Mouse (Mus musculus): ENCODE measurements around the gene Gm20388. TPM values are rescaled to one million over a fixed set of nuclear protein-coding genes. Genes with fewer than 3 reads are reported as not detected.

Gene Gm20388
- polyA plus RNA-seq, 1 experiment from 2014 or later: not detected

GRCm38 (mm10) chr8:120014267-120015023, 103.8 kb downstream of the Gm20388 start:
- WGBS: 52% methylated on average over 15 of the region's 15 CpGs
- Histone ChIP-seq H3K4me2 (no peak overlapping the region), H3K9ac (no peak overlapping the region), H3K4me3 (no peak overlapping the region), H3K4me1 (replicated peaks) (peaks cover 16% of the 10 kb centered on the region), H3K36me3 (no peaks in the 10 kb centered on the region), H3K27me3 (peaks cover 7% of the 10 kb centered on the region; the same call in 1 of the 2 replicates), H3K9me3 (replicated peaks) (no peaks in the 10 kb centered on the region), H3K27ac (no peak overlapping the region)
- ATAC-seq (replicated peaks; ENCODE audit: insufficient number of reproducible peaks, insufficient read depth, low FRiP score, low read depth): no peak

GRCm38 (mm10) chr8:120015916-120016315, 105.3 kb downstream of the Gm20388 start:
- Histone ChIP-seq H3K4me2 (no peak overlapping the region), H3K27ac (no peak overlapping the region), H3K27me3 (peaks cover 11% of the 10 kb centered on the region), H3K9me3 (replicated peaks) (no peaks in the 10 kb centered on the region), H3K9ac (no peak overlapping the region), H3K4me3 (no peak overlapping the region), H3K36me3 (no peaks in the 10 kb centered on the region), H3K4me1 (replicated peaks) (peaks cover 16% of the 10 kb centered on the region)
- ATAC-seq (replicated peaks; ENCODE audit: insufficient number of reproducible peaks, insufficient read depth, low FRiP score, low read depth): no peak
- 87% methylated on average over 8 of the region's 8 CpGs for WGBS

- Histone ChIP-seq H3K4me3 (no peak overlapping the region), H3K4me1 (replicated peaks) (peaks cover 16% of the 10 kb centered on the region), H3K4me2 (no peak overlapping the region), H3K9me3 (replicated peaks) (no peaks in the 10 kb centered on the region), H3K27ac (no peak overlapping the region), H3K9ac (no peak overlapping the region), H3K27me3 (peaks cover 11% of the 10 kb centered on the region), H3K36me3 (no peaks in the 10 kb centered on the region)
- WGBS: 69% methylated on average over 7 of the region's 7 CpGs
- ATAC-seq (replicated peaks; ENCODE audit: insufficient number of reproducible peaks, insufficient read depth, low FRiP score, low read depth): no peak
Measured at GRCm38 (mm10) chr8:120016424-120016823, 105.8 kb downstream of the Gm20388 start.

DNA sequence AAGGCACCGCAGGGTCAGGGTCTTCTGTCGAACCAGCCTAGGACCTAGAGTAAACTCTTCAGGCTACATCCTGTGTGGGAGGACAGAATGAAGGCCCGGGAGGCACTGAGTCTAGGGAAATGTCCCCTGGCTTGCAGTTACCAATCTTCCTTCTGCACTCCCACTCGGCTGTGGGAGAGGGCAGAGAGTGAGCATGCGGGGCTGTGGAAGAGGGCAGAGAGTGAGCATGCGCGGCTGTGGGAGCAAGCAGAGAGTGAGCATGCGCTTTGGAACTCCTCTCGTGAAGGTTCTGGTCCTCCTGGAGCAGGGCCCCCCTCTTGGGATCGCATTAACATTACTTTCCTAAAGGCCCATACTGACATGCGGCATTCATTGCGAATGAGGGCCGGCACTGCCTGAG, 106.7 kb downstream of the Gm20388 start:
- 86% methylated on average over 13 of the region's 13 CpGs for WGBS
- H3K4me2 ChIP-seq: no peak overlapping the region
- ATAC-seq (replicated peaks; ENCODE audit: insufficient number of reproducible peaks, insufficient read depth, low FRiP score, low read depth): no peak

GRCm38 (mm10) chr8:120017786-120018185, 107.1 kb downstream of the Gm20388 start:
- H3K4me2 ChIP-seq: no peak overlapping the region
- no peak for ATAC-seq (replicated peaks; ENCODE audit: insufficient number of reproducible peaks, insufficient read depth, low FRiP score, low read depth)
- 94% methylated on average over 6 of the region's 6 CpGs for WGBS
- H3K36me3 ChIP-seq: no peaks in the 10 kb centered on the region
- peaks cover 4% of the 10 kb centered on the region; the same call in 1 of the 2 replicates for H3K27me3 ChIP-seq
- no peak overlapping the region for H3K4me3 ChIP-seq
- no peaks in the 10 kb centered on the region for H3K9me3 ChIP-seq (replicated peaks)
- peaks cover 16% of the 10 kb centered on the region for H3K4me1 ChIP-seq (replicated peaks)
- H3K27ac ChIP-seq: no peak overlapping the region
- H3K9ac ChIP-seq: no peak overlapping the region

More for the DNA sequence above, 106.7 kb downstream of the Gm20388 start:
- Histone ChIP-seq H3K27me3 (peaks cover 5% of the 10 kb centered on the region; the same call in 1 of the 2 replicates), H3K4me3 (no peak overlapping the region), H3K9ac (no peak overlapping the region), H3K9me3 (replicated peaks) (no peaks in the 10 kb centered on the region), H3K4me1 (replicated peaks) (peaks cover 16% of the 10 kb centered on the region), H3K36me3 (no peaks in the 10 kb centered on the region), H3K27ac (no peak overlapping the region)

DNA sequence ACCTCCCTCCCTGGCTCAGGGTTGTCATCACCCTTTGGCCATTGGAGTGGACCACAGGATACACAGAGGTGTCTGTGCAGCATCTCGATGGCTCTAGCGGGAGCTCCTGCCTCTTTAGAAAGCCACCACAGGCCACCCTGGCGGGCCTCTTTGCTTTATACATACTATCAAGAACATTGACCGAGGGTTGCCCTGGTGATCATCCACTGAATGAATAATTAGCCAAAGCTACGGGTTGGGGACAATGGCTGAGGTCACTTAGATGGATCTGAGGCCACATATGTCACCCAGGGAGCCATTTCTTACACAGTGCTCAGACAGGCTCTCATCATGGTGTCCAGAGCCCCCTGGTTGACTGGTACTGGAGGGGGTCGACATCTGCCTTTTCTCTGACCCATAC, 107.7 kb downstream of the Gm20388 start:
- ATAC-seq (replicated peaks; ENCODE audit: insufficient number of reproducible peaks, insufficient read depth, low FRiP score, low read depth): no peak
- peaks cover 12% of the 10 kb centered on the region for H3K4me1 ChIP-seq (replicated peaks)
- no peak overlapping the region for H3K9ac ChIP-seq
- no peak overlapping the region for H3K4me2 ChIP-seq
- H3K27ac ChIP-seq: no peak overlapping the region
- H3K27me3 ChIP-seq: peaks cover 4% of the 10 kb centered on the region; the same call in 1 of the 2 replicates
- 81% methylated on average over 6 of the region's 6 CpGs for WGBS
- H3K9me3 ChIP-seq (replicated peaks): no peaks in the 10 kb centered on the region
- no peaks in the 10 kb centered on the region for H3K36me3 ChIP-seq
- H3K4me3 ChIP-seq: no peak overlapping the region

DNA sequence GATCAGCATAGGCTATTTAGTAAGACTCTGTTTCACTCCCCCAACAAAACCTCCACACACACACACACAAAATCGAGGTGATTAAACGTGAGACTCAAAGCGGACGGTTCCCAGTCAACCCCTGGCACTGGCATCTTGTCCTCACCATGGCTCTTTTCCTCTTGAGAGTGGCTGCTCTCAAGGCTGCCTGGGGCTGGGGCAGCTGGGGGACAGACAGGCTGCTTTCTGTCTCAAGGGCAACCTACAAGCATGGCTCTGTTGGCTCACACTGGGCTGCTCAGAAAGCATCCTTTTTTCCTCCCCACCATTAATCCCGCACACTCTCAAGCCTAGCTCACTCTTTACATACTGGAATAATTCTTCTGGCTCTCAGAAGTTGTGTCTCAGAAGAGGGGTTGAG, 108.7 kb downstream of the Gm20388 start:
- peaks cover 4% of the 10 kb centered on the region for H3K4me1 ChIP-seq (replicated peaks)
- no peaks in the 10 kb centered on the region for H3K9me3 ChIP-seq (replicated peaks)
- H3K9ac ChIP-seq: no peak overlapping the region
- no peak overlapping the region for H3K4me3 ChIP-seq
- no peak overlapping the region for H3K27ac ChIP-seq
- no peaks in the 10 kb centered on the region for H3K36me3 ChIP-seq
- no peak overlapping the region for H3K4me2 ChIP-seq
- 82% methylated on average over 5 of the region's 5 CpGs for WGBS
- peaks cover 4% of the 10 kb centered on the region; the same call in 1 of the 2 replicates for H3K27me3 ChIP-seq
- no peak for ATAC-seq (replicated peaks; ENCODE audit: insufficient number of reproducible peaks, insufficient read depth, low FRiP score, low read depth)

GRCm38 (mm10) chr8:120020298-120020697, 109.7 kb downstream of the Gm20388 start:
- no peak overlapping the region for H3K9ac ChIP-seq
- H3K27ac ChIP-seq: no peak overlapping the region
- H3K36me3 ChIP-seq: no peaks in the 10 kb centered on the region
- WGBS: 65% methylated on average over 7 of the region's 7 CpGs
- peaks cover 4% of the 10 kb centered on the region; the same call in 1 of the 2 replicates for H3K27me3 ChIP-seq
- H3K4me2 ChIP-seq: no peak overlapping the region
- H3K4me1 ChIP-seq (replicated peaks): no peaks in the 10 kb centered on the region
- no peak for ATAC-seq (replicated peaks; ENCODE audit: insufficient number of reproducible peaks, insufficient read depth, low FRiP score, low read depth)
- H3K4me3 ChIP-seq: no peak overlapping the region
- H3K9me3 ChIP-seq (replicated peaks): no peaks in the 10 kb centered on the region

- ATAC-seq (replicated peaks; ENCODE audit: insufficient number of reproducible peaks, insufficient read depth, low FRiP score, low read depth): no peak
- no peak overlapping the region for H3K27ac ChIP-seq
- WGBS: 44% methylated on average over 5 of the region's 5 CpGs
- no peaks in the 10 kb centered on the region for H3K4me1 ChIP-seq (replicated peaks)
- H3K9me3 ChIP-seq (replicated peaks): no peaks in the 10 kb centered on the region
- H3K27me3 ChIP-seq: 0 out of 2 replicates have a peak, but pooled peaks cover 7% of the 10 kb centered on the region
- no peak overlapping the region for H3K4me2 ChIP-seq
- H3K36me3 ChIP-seq: no peaks in the 10 kb centered on the region
- H3K4me3 ChIP-seq: no peak overlapping the region
- no peak overlapping the region for H3K9ac ChIP-seq
Measured at GRCm38 (mm10) chr8:120026199-120026598, 115.6 kb downstream of the Gm20388 start.

- ATAC-seq (replicated peaks; ENCODE audit: insufficient number of reproducible peaks, insufficient read depth, low FRiP score, low read depth): no peak
- H3K27ac ChIP-seq: no peak overlapping the region
- H3K4me2 ChIP-seq: no peak overlapping the region
- no peaks in the 10 kb centered on the region for H3K4me1 ChIP-seq (replicated peaks)
- 0 out of 2 replicates have a peak, but pooled peaks cover 7% of the 10 kb centered on the region for H3K27me3 ChIP-seq
- H3K9ac ChIP-seq: no peak overlapping the region
- H3K36me3 ChIP-seq: no peaks in the 10 kb centered on the region
- no peaks in the 10 kb centered on the region for H3K9me3 ChIP-seq (replicated peaks)
- 67% methylated on average over 6 of the region's 6 CpGs for WGBS
- no peak overlapping the region for H3K4me3 ChIP-seq
Measured at GRCm38 (mm10) chr8:120026991-120027390, 116.3 kb downstream of the Gm20388 start.

- Histone ChIP-seq H3K9me3 (replicated peaks) (no peaks in the 10 kb centered on the region), H3K9ac (no peak overlapping the region), H3K4me2 (no peak overlapping the region), H3K27me3 (0 out of 2 replicates have a peak, but pooled peaks cover 7% of the 10 kb centered on the region), H3K4me1 (replicated peaks) (no peaks in the 10 kb centered on the region), H3K4me3 (no peak overlapping the region), H3K27ac (no peak overlapping the region), H3K36me3 (no peaks in the 10 kb centered on the region)
- no peak for ATAC-seq (replicated peaks; ENCODE audit: insufficient number of reproducible peaks, insufficient read depth, low FRiP score, low read depth)
- WGBS: 59% methylated on average over 5 of the region's 5 CpGs
Measured at GRCm38 (mm10) chr8:120030447-120030846, 119.8 kb downstream of the Gm20388 start.
